Mouse (Mus musculus) heart, adult 8-10 months (tissue): Measurements from ENCODE around the gene Grifin. TPM values are rescaled to one million over a fixed set of nuclear protein-coding genes. Genes with fewer than 3 reads are reported as not detected.
A peak's percentile ranks its signal among the peaks of the same experiment; 100 is the strongest.

Source experiments
- DNase-seq: peaks from one replicate; pipeline ENCODE4 v3.0.0; 2022; ENCODE audit warnings: low spot score
- total RNA-seq, 4 experiments: library from RNA; stranded (reverse); gene quantifications; 2 replicates each; pipeline ENCODE4 v1.2.4; 2022

Gene Grifin
- total RNA-seq, 4 experiments from 2014 or later = not detected

DNA sequence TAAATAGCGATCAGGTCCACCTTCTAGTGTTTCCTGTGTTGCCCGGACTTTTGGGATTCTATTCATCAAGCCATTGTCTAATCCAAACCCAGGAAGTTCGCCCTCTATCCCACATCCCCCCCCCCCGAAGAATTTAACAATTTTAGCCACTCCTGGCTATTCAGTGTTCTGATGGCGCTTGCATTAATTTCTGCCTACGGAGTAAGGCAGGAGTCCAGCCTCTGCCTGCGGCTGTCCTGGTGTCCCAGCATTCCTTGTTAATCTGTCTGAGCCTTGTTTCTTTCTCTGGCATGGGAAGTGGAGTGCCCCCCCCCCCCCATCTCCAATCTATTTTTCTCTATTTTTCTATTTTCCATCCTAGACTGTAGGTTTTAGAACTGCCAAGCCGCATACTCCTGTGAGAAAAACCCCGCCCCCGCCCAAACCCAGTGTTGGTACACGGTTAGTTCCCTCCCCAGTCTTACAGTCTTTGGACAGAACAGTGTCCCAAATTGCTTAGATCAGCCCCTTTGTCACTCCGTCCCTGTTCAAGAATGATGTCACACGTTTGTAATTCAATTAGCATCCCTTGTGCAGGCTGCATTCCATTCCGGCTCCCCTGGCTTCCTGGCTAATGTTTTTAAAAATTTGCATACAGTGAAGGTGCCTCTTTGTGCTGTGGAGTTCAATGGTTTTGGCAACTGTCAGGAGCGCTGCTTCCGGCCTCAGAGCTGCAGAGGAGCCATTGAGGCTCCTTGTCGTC, 15.4 kb downstream of the Grifin start:
- DNase-seq = no peak

GRCm38 (mm10) chr5:140546332-140546731, 18.5 kb downstream of the Grifin start:
- no peak for DNase-seq

GRCm38 (mm10) chr5:140545651-140546050, 19.2 kb downstream of the Grifin start:
- DNase-seq = no peak

DNA sequence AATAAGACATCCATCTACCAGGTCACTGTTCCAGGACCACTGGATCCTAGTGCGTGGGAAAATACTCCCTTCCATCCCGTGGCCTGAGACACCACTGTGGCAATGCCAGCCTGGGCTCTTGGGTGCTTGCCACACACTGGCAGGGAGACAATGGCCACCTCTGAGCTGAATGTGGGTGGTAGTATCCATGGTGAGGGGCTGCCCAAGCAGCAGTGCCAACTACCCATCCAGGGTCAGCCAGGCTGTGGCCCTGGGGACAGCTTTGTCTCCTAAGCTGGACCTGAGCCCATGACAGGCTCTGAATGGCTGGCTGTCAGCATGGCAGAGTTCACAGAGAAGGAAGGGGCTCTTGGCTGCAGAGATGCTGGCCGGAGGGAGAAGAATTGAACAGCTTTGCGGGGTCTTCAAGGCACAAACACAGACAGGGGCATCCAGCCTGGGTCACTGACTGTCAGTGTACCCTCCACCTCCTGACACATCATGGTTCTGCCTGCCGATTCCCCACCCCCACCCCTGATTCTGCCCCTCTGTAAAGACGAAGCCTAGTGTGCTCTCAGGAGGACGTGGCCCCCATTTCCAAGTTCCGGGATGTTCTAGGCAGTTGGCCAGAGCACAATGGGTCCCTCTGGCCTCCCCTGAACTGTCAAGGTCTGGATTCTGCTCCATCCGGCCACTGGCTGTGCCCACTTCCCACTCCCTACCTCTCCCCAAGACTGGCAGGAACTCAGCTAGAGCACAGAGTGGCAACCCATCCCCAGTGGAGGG, 21.9 kb downstream of the Grifin start:
- no peak for DNase-seq

DNA sequence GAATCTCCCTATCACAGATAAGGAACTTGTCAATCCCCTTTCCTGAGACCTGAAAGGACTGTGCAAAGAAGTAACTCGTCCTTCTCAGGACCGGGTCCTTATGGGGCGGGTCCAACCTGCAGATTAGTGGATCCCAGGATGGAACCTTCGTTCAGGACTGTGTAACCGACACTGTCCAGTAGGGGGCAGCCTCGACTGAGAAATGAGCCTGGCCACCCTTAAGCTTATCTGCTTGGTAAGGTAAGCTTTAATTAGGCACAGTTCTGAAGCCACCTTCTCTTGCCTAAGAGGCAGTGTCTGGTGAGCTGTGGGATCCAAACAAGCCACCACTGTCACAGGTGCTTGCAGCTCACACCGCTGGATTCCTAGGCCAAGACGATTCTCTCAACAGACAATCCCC, 24.8 kb downstream of the Grifin start:
- peak; percentile 84 for DNase-seq

- DNase-seq = no peak
Measured at GRCm38 (mm10) chr5:140538111-140538683, 26.7 kb downstream of the Grifin start.

GRCm38 (mm10) chr5:140526754-140527153, 38.1 kb downstream of the Grifin start:
- DNase-seq = no peak

- no peak for DNase-seq
Measured at GRCm38 (mm10) chr5:140521196-140521595, 43.7 kb downstream of the Grifin start.

GRCm38 (mm10) chr5:140517921-140518230, 47.0 kb downstream of the Grifin start:
- no peak for DNase-seq

GRCm38 (mm10) chr5:140517159-140517920, 47.5 kb downstream of the Grifin start:
- DNase-seq = no peak

DNA sequence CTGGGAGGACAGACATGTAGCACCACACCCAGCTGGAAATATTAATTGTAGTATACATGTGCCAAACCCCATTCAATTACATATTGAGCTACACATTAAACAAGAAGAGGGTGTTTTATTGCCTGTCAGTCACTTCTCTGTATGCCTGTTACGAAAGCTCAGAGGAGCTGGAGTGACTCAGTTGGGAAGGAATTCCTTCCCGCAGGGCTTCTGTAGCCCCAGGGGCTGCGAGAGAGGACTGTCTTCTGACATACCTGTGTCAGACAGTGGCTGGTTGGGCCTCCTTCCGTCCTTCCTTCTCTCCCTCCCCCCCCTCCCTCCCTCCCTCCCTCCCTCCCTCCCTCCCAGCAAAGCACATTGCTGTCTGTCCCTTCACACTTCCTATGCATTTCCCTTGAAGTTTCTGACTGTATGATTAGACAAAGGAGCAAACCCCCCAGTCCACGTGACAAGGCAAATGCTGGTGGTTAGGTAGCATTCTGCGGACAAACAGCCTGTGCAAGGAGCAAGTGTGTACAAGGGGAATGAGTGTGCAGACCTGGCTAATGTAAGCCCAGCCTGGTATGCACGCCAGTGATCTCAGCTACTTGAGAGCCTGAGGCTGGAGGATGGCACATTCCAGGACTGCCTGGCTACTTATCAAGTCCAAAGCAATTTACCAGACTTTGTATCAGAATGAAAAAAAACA, 49.9 kb downstream of the Grifin start:
- DNase-seq = no peak

GRCm38 (mm10) chr5:140513921-140514320, 51.0 kb downstream of the Grifin start:
- DNase-seq = no peak

Other genes starting within 250 kb of the Grifin start
- gene Mad1l1, start 243.5 kb downstream of the Grifin start, total RNA-seq = 10 to 100 TPM in 2 of 4 experiments, 1 to 10 TPM in 2; 9.0 to 11.3 (median 10.4) TPM
- gene Nudt1, start 243.4 kb downstream of the Grifin start, total RNA-seq = 10 to 100 TPM in 2 of 4 experiments, 1 to 10 TPM in 2; 9.4 to 11.1 (median 10.1) TPM
- gene Mrm2, start 233.2 kb downstream of the Grifin start, total RNA-seq = 10 to 100 TPM; 11.3 to 16.0 (median 14.6) TPM
- 10 to 100 TPM; 17.1 to 18.4 (median 18.1) TPM for gene Snx8, start 175.8 kb downstream of the Grifin start, total RNA-seq
- gene Eif3b, start 145.7 kb downstream of the Grifin start, total RNA-seq = 10 to 100 TPM; 93.0 to 97.3 (median 95.6) TPM
- not detected for gene Gm4869, start 119.4 kb downstream of the Grifin start, total RNA-seq
- 1 to 10 TPM; 3.9 to 5.2 (median 4.6) TPM for gene Chst12, start 59.5 kb downstream of the Grifin start, total RNA-seq
- gene Lfng, start 42.2 kb upstream of the Grifin start, total RNA-seq = 1 to 10 TPM; 6.0 to 8.3 (median 6.9) TPM
- 10 to 100 TPM in 2 of 4 experiments, 1 to 10 TPM in 2; 8.8 to 11.5 (median 9.9) TPM for gene Ttyh3, start 84.0 kb upstream of the Grifin start, total RNA-seq
- 1 to 10 TPM; 4.5 to 7.8 (median 5.6) TPM for gene Iqce, start 137.3 kb upstream of the Grifin start, total RNA-seq
- gene Brat1, start 139.9 kb upstream of the Grifin start, total RNA-seq = 1 to 10 TPM; 6.7 to 8.2 (median 7.8) TPM
- gene Amz1, start 159.1 kb upstream of the Grifin start, total RNA-seq = under 1 TPM; 0.31 to 0.35 (median 0.34) TPM